10 mouse cellular contexts compared by ENCODE assay signal in genomic region chr14:22649985-22650984, GRCm38 (mm10).
DNase-seq lines count a peak whose midpoint lies in the region; ATAC-seq and TF ChIP-seq lines count a peak whose summit lies in the region.
"Had no signal": no experiment of that assay in that cellular context is flagged by ENCODE, and none has a peak within 500 bp of the region (broad histone marks: within the 10 kb centered on the region; RNA-seq: fewer than 3 reads in every experiment).

No protein-coding gene starts in this region.

- H3K27me3 ChIP-seq in midbrain, embryonic 10.5 days (ENCODE audit: low read depth, poor library complexity, severe bottlenecking) = peaks cover 6% of the 10 kb centered on the region; the same call in 1 of the 2 replicates
- no peaks in the 10 kb centered on the region for H3K27me3 ChIP-seq in midbrain, embryonic 11.5 days (ENCODE audit: control insufficient read depth, insufficient read depth, low read length)
- H3K27me3 ChIP-seq in heart, embryonic 11.5 days (ENCODE audit: control insufficient read depth, insufficient read depth, low read length) = no peaks in the 10 kb centered on the region
- no peaks in the 10 kb centered on the region for H3K27me3 ChIP-seq in stomach, postnatal 0 days (ENCODE audit: control insufficient read depth, insufficient read depth, low read length)
- H3K27me3 ChIP-seq: neural tube, embryonic 12.5 days had no signal

- DNase-seq in midbrain, embryonic 10.5 days (ENCODE audit: low spot score) = no peak
- no peak for DNase-seq in midbrain, embryonic 11.5 days (ENCODE audit: low spot score, missing footprints)
- DNase-seq in kidney, postnatal 4 days = peak; percentile 31 to 53
- peak; percentile 23 for DNase-seq in stomach, postnatal 0 days (ENCODE audit: low spot score)
- no peak for DNase-seq in thymus, postnatal 25 days
- no peak for DNase-seq in left cerebral cortex, adult 11 months (ENCODE audit: low spot score)

- no peaks in the 10 kb centered on the region for H3K9me3 ChIP-seq in midbrain, embryonic 10.5 days (replicated peaks)
- no peaks in the 10 kb centered on the region for H3K9me3 ChIP-seq in midbrain, embryonic 11.5 days (ENCODE audit: control insufficient read depth, low read length)
- H3K9me3 ChIP-seq in heart, embryonic 11.5 days (replicated peaks; ENCODE audit: control insufficient read depth, low read length) = no peaks in the 10 kb centered on the region
- no peaks in the 10 kb centered on the region for H3K9me3 ChIP-seq in stomach, postnatal 0 days (ENCODE audit: control insufficient read depth, low read length)
- H3K9me3 ChIP-seq: limb, embryonic 12.5 days; neural tube, embryonic 12.5 days had no signal

- H3K9ac ChIP-seq in midbrain, embryonic 11.5 days (ENCODE audit: low read length) = no peak overlapping the region
- H3K9ac ChIP-seq in heart, embryonic 11.5 days (ENCODE audit: low read depth, low read length) = no peak overlapping the region
- no peak overlapping the region for H3K9ac ChIP-seq in stomach, postnatal 0 days (ENCODE audit: low read length)
- H3K9ac ChIP-seq: limb, embryonic 12.5 days; neural tube, embryonic 12.5 days had no signal

- TF ChIP-seq CTCF in stomach, postnatal 0 days (IDR thresholded peaks at IDR 0.05; ENCODE audit: low read depth) = no peak

- H3K4me1 ChIP-seq in midbrain, embryonic 10.5 days = peaks cover 42% of the 10 kb centered on the region
- H3K4me1 ChIP-seq in midbrain, embryonic 11.5 days (ENCODE audit: control insufficient read depth, insufficient read depth, low read length) = peaks cover 8% of the 10 kb centered on the region
- H3K4me1 ChIP-seq in heart, embryonic 11.5 days (ENCODE audit: control insufficient read depth, insufficient read depth, low read length) = peaks cover 36% of the 10 kb centered on the region
- peaks cover 6% of the 10 kb centered on the region for H3K4me1 ChIP-seq in stomach, postnatal 0 days (replicated peaks; ENCODE audit: control insufficient read depth, insufficient read depth)

- H3K4me2 ChIP-seq in midbrain, embryonic 11.5 days = no peak overlapping the region
- peak overlapping the region; percentile 17 for H3K4me2 ChIP-seq in heart, embryonic 11.5 days
- no peak overlapping the region for H3K4me2 ChIP-seq in stomach, postnatal 0 days (replicated peaks; ENCODE audit: low read depth)
- H3K4me2 ChIP-seq: neural tube, embryonic 12.5 days had no signal

- H3K36me3 ChIP-seq in midbrain, embryonic 10.5 days = no peaks in the 10 kb centered on the region
- no peaks in the 10 kb centered on the region for H3K36me3 ChIP-seq in midbrain, embryonic 11.5 days (ENCODE audit: control insufficient read depth, insufficient read depth, low read length)
- H3K36me3 ChIP-seq in heart, embryonic 11.5 days (ENCODE audit: control insufficient read depth, insufficient read depth, low read length) = no peaks in the 10 kb centered on the region
- no peaks in the 10 kb centered on the region for H3K36me3 ChIP-seq in stomach, postnatal 0 days (ENCODE audit: control insufficient read depth, insufficient read depth, low read length)
- H3K36me3 ChIP-seq: limb, embryonic 12.5 days; neural tube, embryonic 12.5 days had no signal

- ATAC-seq in midbrain, embryonic 11.5 days (ENCODE audit: low FRiP score) = no peak
- no peak for ATAC-seq in heart, embryonic 11.5 days (replicated peaks; ENCODE audit: insufficient number of reproducible peaks, low FRiP score, low TSS enrichment)
- ATAC-seq in stomach, postnatal 0 days (ENCODE audit: low FRiP score, low TSS enrichment) = peak; percentile 41; the same call in 1 of the 2 replicates
- ATAC-seq in cerebellum, adult (ENCODE audit: insufficient number of reproducible peaks, low FRiP score, low TSS enrichment) = no peak

- WGBS in midbrain, embryonic 10.5 days = 78% methylated on average over 17 of the region's 17 CpGs
- 79% methylated on average over 17 of the region's 17 CpGs for whole genome bisulfite sequencing in midbrain, embryonic 11.5 days
- 33% methylated on average over 17 of the region's 17 CpGs for WGBS in heart, embryonic 11.5 days (ENCODE audit: insufficient replicate concordance)
- 36% methylated on average over 17 of the region's 17 CpGs for WGBS in stomach, postnatal 0 days

- peak overlapping the region; percentile 18; the same call in 1 of the 2 replicates for H3K27ac ChIP-seq in midbrain, embryonic 10.5 days (replicated peaks)
- no peak overlapping the region for H3K27ac ChIP-seq in midbrain, embryonic 11.5 days (ENCODE audit: low read depth, low read length)
- no peak overlapping the region for H3K27ac ChIP-seq in heart, embryonic 11.5 days (ENCODE audit: low read depth, low read length)
- no peak overlapping the region; the same call in 1 of the 2 replicates for H3K27ac ChIP-seq in stomach, postnatal 0 days (replicated peaks)
- H3K27ac ChIP-seq: limb, embryonic 12.5 days; neural tube, embryonic 12.5 days had no signal

- no peak for TF ChIP-seq EP300 in stomach, postnatal 0 days (optimal IDR thresholded peaks at IDR 0.05)

- no peak overlapping the region for H3K4me3 ChIP-seq in midbrain, embryonic 10.5 days
- no peak overlapping the region for H3K4me3 ChIP-seq in midbrain, embryonic 11.5 days (ENCODE audit: low read depth, low read length)
- H3K4me3 ChIP-seq in heart, embryonic 11.5 days (ENCODE audit: low read depth, low read length) = no peak overlapping the region
- H3K4me3 ChIP-seq in stomach, postnatal 0 days (ENCODE audit: low read depth, low read length) = no peak overlapping the region
- H3K4me3 ChIP-seq: limb, embryonic 12.5 days; neural tube, embryonic 12.5 days had no signal

Comparison
In these comparisons a context has a peak if more than half of its experiments do, and no peak if none do; other contexts are left out.
1. DNase-seq: peak in kidney, postnatal 4 days (2 of 2) and stomach, postnatal 0 days (single experiment); none in midbrain, embryonic 10.5 days (single experiment), midbrain, embryonic 11.5 days (single experiment), thymus, postnatal 25 days (single experiment) and left cerebral cortex, adult 11 months (single experiment).